Mouse (Mus musculus): ENCODE data around the gene Dapk3. TPM values are rescaled to one million over a fixed set of nuclear protein-coding genes. Genes with fewer than 3 reads are reported as not detected.

Dapk3 gene
- total and polyA plus RNA-seq, 2 experiments from 2014 or later: 56.7 to 60.9 TPM

- Histone ChIP-seq H3K4me3 (ENCODE audit: low read depth, low read length) (no peak overlapping the region), H3K9me3 (ENCODE audit: low read length) (no peaks in the 10 kb centered on the region), H3K27me3 (ENCODE audit: insufficient read depth, low read length) (no peaks in the 10 kb centered on the region), H3K4me1 (ENCODE audit: insufficient read depth, low read length) (no peaks in the 10 kb centered on the region), H3K27ac (ENCODE audit: low read depth, low read length) (no peak overlapping the region), H3K9ac (replicated peaks; ENCODE audit: low read length, poor library complexity, severe bottlenecking) (no peak overlapping the region), H3K36me3 (ENCODE audit: insufficient read depth, low read length) (peaks cover 9% of the 10 kb centered on the region; the same call in 1 of the 2 replicates), H3K4me2 (ENCODE audit: low read depth, low read length, poor library complexity, severe bottlenecking) (no peak overlapping the region)
- ATAC-seq (ENCODE audit: low FRiP score) (no peak), DNase-seq (ENCODE audit: low spot score) (no peak)
- no peak for TF ChIP-seq CTCF (IDR thresholded peaks at IDR 0.05)
- WGBS: 93% methylated on average over 16 of the region's 16 CpGs
Measured at GRCm38 (mm10) chr10:81242021-81242420, 59.2 kb downstream of the Dapk3 start.

Other genes starting within 250 kb of the Dapk3 start
- gene Gng7, start 168.1 kb upstream of the Dapk3 start, total RNA-seq (2014; rRNA removed): 27.6 and 40.7 TPM in 2 replicates
- 29.5 and 29.9 TPM in 2 replicates for gene Gng7, start 168.1 kb upstream of the Dapk3 start, polyA plus RNA-seq (2015; fragmentation: Nextera tagmentation; extraction: Ambion mirVana)
- gene Diras1, start 157.3 kb upstream of the Dapk3 start, total RNA-seq (2014; rRNA removed): 104 and 119 TPM in 2 replicates
- gene Diras1, start 157.3 kb upstream of the Dapk3 start, polyA plus RNA-seq (2015; fragmentation: Nextera tagmentation; extraction: Ambion mirVana): 95.2 and 98.3 TPM in 2 replicates
- gene Slc39a3, start 145.6 kb upstream of the Dapk3 start, total RNA-seq (2014; rRNA removed): 115 and 122 TPM in 2 replicates
- gene Slc39a3, start 145.6 kb upstream of the Dapk3 start, polyA plus RNA-seq (2015; fragmentation: Nextera tagmentation; extraction: Ambion mirVana): 50.2 and 54.7 TPM in 2 replicates
- gene Sgta, start 122.8 kb upstream of the Dapk3 start, total RNA-seq (2014; rRNA removed): 216 and 236 TPM in 2 replicates
- 325 and 348 TPM in 2 replicates for gene Sgta, start 122.8 kb upstream of the Dapk3 start, polyA plus RNA-seq (2015; fragmentation: Nextera tagmentation; extraction: Ambion mirVana)
- 59.9 and 67.1 TPM in 2 replicates for gene Thop1, start 113.0 kb upstream of the Dapk3 start, total RNA-seq (2014; rRNA removed)
- 35.2 and 35.8 TPM in 2 replicates for gene Thop1, start 113.0 kb upstream of the Dapk3 start, polyA plus RNA-seq (2015; fragmentation: Nextera tagmentation; extraction: Ambion mirVana)
- 0.28 and 1.6 TPM in 2 replicates for gene Creb3l3, start 84.1 kb upstream of the Dapk3 start, total RNA-seq (2014; rRNA removed)
- gene Creb3l3, start 84.1 kb upstream of the Dapk3 start, polyA plus RNA-seq (2015; fragmentation: Nextera tagmentation; extraction: Ambion mirVana): 0.62 and 0.81 TPM in 2 replicates
- 256 and 261 TPM in 2 replicates for gene Map2k2, start 77.1 kb upstream of the Dapk3 start, total RNA-seq (2014; rRNA removed)
- 210 and 218 TPM in 2 replicates for gene Map2k2, start 77.1 kb upstream of the Dapk3 start, polyA plus RNA-seq (2015; fragmentation: Nextera tagmentation; extraction: Ambion mirVana)
- 23.6 and 29.5 TPM in 2 replicates for gene Zbtb7a, start 47.8 kb upstream of the Dapk3 start, total RNA-seq (2014; rRNA removed)
- 16.1 and 18.0 TPM in 2 replicates for gene Zbtb7a, start 47.8 kb upstream of the Dapk3 start, polyA plus RNA-seq (2015; fragmentation: Nextera tagmentation; extraction: Ambion mirVana)
- 31.2 and 38.0 TPM in 2 replicates for gene Pias4, start 15.1 kb upstream of the Dapk3 start, total RNA-seq (2014; rRNA removed)
- 30.1 and 31.3 TPM in 2 replicates for gene Pias4, start 15.1 kb upstream of the Dapk3 start, polyA plus RNA-seq (2015; fragmentation: Nextera tagmentation; extraction: Ambion mirVana)
- 2,062 and 2,304 TPM in 2 replicates for gene Eef2, start 6.4 kb upstream of the Dapk3 start, total RNA-seq (2014; rRNA removed)
- 440 and 459 TPM in 2 replicates for gene Eef2, start 6.4 kb upstream of the Dapk3 start, polyA plus RNA-seq (2015; fragmentation: Nextera tagmentation; extraction: Ambion mirVana)
- not detected in 2 replicates for gene 4930442H23Rik, start 844 bp downstream of the Dapk3 start, total RNA-seq (2014; rRNA removed)
- gene 4930442H23Rik, start 844 bp downstream of the Dapk3 start, polyA plus RNA-seq (2015; fragmentation: Nextera tagmentation; extraction: Ambion mirVana): not detected in 2 replicates
- not detected in 2 replicates for gene Nmrk2, start 19.0 kb downstream of the Dapk3 start, total RNA-seq (2014; rRNA removed)
- 0.14 TPM in 1 of 2 replicates, not detected in the other for gene Nmrk2, start 19.0 kb downstream of the Dapk3 start, polyA plus RNA-seq (2015; fragmentation: Nextera tagmentation; extraction: Ambion mirVana)
- 195 and 200 TPM in 2 replicates for gene Atcay, start 47.8 kb downstream of the Dapk3 start, total RNA-seq (2014; rRNA removed)
- 91.4 and 94.1 TPM in 2 replicates for gene Atcay, start 47.8 kb downstream of the Dapk3 start, polyA plus RNA-seq (2015; fragmentation: Nextera tagmentation; extraction: Ambion mirVana)
- gene Zfr2, start 50.1 kb downstream of the Dapk3 start, total RNA-seq (2014; rRNA removed): 61.3 and 70.2 TPM in 2 replicates
- 24.9 and 25.3 TPM in 2 replicates for gene Zfr2, start 50.1 kb downstream of the Dapk3 start, polyA plus RNA-seq (2015; fragmentation: Nextera tagmentation; extraction: Ambion mirVana)
- 110 and 114 TPM in 2 replicates for gene Matk, start 69.9 kb downstream of the Dapk3 start, total RNA-seq (2014; rRNA removed)
- gene Matk, start 69.9 kb downstream of the Dapk3 start, polyA plus RNA-seq (2015; fragmentation: Nextera tagmentation; extraction: Ambion mirVana): 96.9 and 108 TPM in 2 replicates
- 145 and 164 TPM in 2 replicates for gene Mrpl54, start 83.9 kb downstream of the Dapk3 start, total RNA-seq (2014; rRNA removed)
- gene Mrpl54, start 83.9 kb downstream of the Dapk3 start, polyA plus RNA-seq (2015; fragmentation: Nextera tagmentation; extraction: Ambion mirVana): 162 and 179 TPM in 2 replicates
- gene Apba3, start 84.0 kb downstream of the Dapk3 start, total RNA-seq (2014; rRNA removed): 45.0 and 64.8 TPM in 2 replicates
- 25.0 and 25.2 TPM in 2 replicates for gene Apba3, start 84.0 kb downstream of the Dapk3 start, polyA plus RNA-seq (2015; fragmentation: Nextera tagmentation; extraction: Ambion mirVana)
- 6.5 and 9.2 TPM in 2 replicates for gene Tjp3, start 108.6 kb downstream of the Dapk3 start, total RNA-seq (2014; rRNA removed)
- gene Tjp3, start 108.6 kb downstream of the Dapk3 start, polyA plus RNA-seq (2015; fragmentation: Nextera tagmentation; extraction: Ambion mirVana): 5.1 and 6.3 TPM in 2 replicates
- gene Pip5k1c, start 110.0 kb downstream of the Dapk3 start, total RNA-seq (2014; rRNA removed): 248 and 256 TPM in 2 replicates
- gene Pip5k1c, start 110.0 kb downstream of the Dapk3 start, polyA plus RNA-seq (2015; fragmentation: Nextera tagmentation; extraction: Ambion mirVana): 125 and 129 TPM in 2 replicates
- 19.5 and 22.7 TPM in 2 replicates for gene Cactin, start 138.1 kb downstream of the Dapk3 start, total RNA-seq (2014; rRNA removed)
- 18.4 and 20.2 TPM in 2 replicates for gene Cactin, start 138.1 kb downstream of the Dapk3 start, polyA plus RNA-seq (2015; fragmentation: Nextera tagmentation; extraction: Ambion mirVana)
- 4.3 and 7.0 TPM in 2 replicates for gene Tbxa2r, start 145.7 kb downstream of the Dapk3 start, total RNA-seq (2014; rRNA removed)
- 3.8 and 4.7 TPM in 2 replicates for gene Tbxa2r, start 145.7 kb downstream of the Dapk3 start, polyA plus RNA-seq (2015; fragmentation: Nextera tagmentation; extraction: Ambion mirVana)
- gene Gipc3, start 160.3 kb downstream of the Dapk3 start, total RNA-seq (2014; rRNA removed): 0.09 and 0.16 TPM in 2 replicates
- gene Gipc3, start 160.3 kb downstream of the Dapk3 start, polyA plus RNA-seq (2015; fragmentation: Nextera tagmentation; extraction: Ambion mirVana): not detected in 2 replicates
- gene Hmg20b, start 167.5 kb downstream of the Dapk3 start, total RNA-seq (2014; rRNA removed): 9.6 and 12.6 TPM in 2 replicates
- gene Hmg20b, start 167.5 kb downstream of the Dapk3 start, polyA plus RNA-seq (2015; fragmentation: Nextera tagmentation; extraction: Ambion mirVana): 23.4 and 24.5 TPM in 2 replicates
- gene Mfsd12, start 174.5 kb downstream of the Dapk3 start, total RNA-seq (2014; rRNA removed): 31.9 and 40.6 TPM in 2 replicates
- gene Mfsd12, start 174.5 kb downstream of the Dapk3 start, polyA plus RNA-seq (2015; fragmentation: Nextera tagmentation; extraction: Ambion mirVana): 13.6 and 15.4 TPM in 2 replicates
- 1.4 TPM in 1 of 2 replicates, not detected in the other for gene 4930404N11Rik, start 182.8 kb downstream of the Dapk3 start, total RNA-seq (2014; rRNA removed)
- gene 4930404N11Rik, start 182.8 kb downstream of the Dapk3 start, polyA plus RNA-seq (2015; fragmentation: Nextera tagmentation; extraction: Ambion mirVana): 0.47 and 0.54 TPM in 2 replicates
- 92.6 and 98.3 TPM in 2 replicates for gene Fzr1, start 195.5 kb downstream of the Dapk3 start, total RNA-seq (2014; rRNA removed)
- 147 and 149 TPM in 2 replicates for gene Fzr1, start 195.5 kb downstream of the Dapk3 start, polyA plus RNA-seq (2015; fragmentation: Nextera tagmentation; extraction: Ambion mirVana)
- 120 and 132 TPM in 2 replicates for gene Dohh, start 201.4 kb downstream of the Dapk3 start, total RNA-seq (2014; rRNA removed)
- 95.8 and 115 TPM in 2 replicates for gene Dohh, start 201.4 kb downstream of the Dapk3 start, polyA plus RNA-seq (2015; fragmentation: Nextera tagmentation; extraction: Ambion mirVana)
- 0.88 and 2.7 TPM in 2 replicates for gene Gm48551, start 201.5 kb downstream of the Dapk3 start, total RNA-seq (2014; rRNA removed)
- gene Gm48551, start 201.5 kb downstream of the Dapk3 start, polyA plus RNA-seq (2015; fragmentation: Nextera tagmentation; extraction: Ambion mirVana): 5.8 and 10.2 TPM in 2 replicates
- 6.6 TPM in 1 of 2 replicates, not detected in the other for gene Gm48552, start 206.0 kb downstream of the Dapk3 start, total RNA-seq (2014; rRNA removed)
- gene Gm48552, start 206.0 kb downstream of the Dapk3 start, polyA plus RNA-seq (2015; fragmentation: Nextera tagmentation; extraction: Ambion mirVana): 1.6 and 3.9 TPM in 2 replicates
- gene Smim24, start 210.0 kb downstream of the Dapk3 start, total RNA-seq (2014; rRNA removed): 1.5 and 1.7 TPM in 2 replicates
- 1.1 and 2.0 TPM in 2 replicates for gene Smim24, start 210.0 kb downstream of the Dapk3 start, polyA plus RNA-seq (2015; fragmentation: Nextera tagmentation; extraction: Ambion mirVana)

Data from midbrain, postnatal 0 days (tissue).